Mouse (Mus musculus): ENCODE measurements around the gene Gm15737. TPM values are rescaled to one million over a fixed set of nuclear protein-coding genes. Genes with fewer than 3 reads are reported as not detected.

Gene Gm15737
- polyA plus RNA-seq, 1 experiment from 2014 or later: not detected

DNA sequence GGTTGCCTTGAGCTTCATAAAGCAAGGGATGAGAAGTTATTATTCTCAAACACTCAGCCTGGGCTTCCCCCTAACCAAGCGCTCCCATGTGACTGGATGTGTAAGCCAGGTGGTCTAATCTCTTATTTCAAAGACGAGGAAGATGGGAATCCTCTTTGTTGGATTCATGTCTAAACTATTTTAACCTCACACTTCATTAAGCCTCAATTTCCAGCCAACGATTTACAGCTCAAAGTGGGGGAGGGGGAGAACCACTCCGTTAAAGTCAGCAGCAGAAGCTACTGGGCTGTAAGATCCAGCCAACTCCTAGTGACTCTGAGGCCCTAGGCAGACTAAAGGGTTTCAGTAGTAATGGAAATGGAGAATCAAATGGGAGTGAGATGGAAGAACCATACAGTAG is 2.7 kb downstream of the Gm15737 start:
- Histone ChIP-seq H3K9ac (replicated peaks) (no peak overlapping the region), H3K9me3 (ENCODE audit: low read length) (no peaks in the 10 kb centered on the region), H3K4me3 (ENCODE audit: low read depth, low read length) (no peak overlapping the region), H3K36me3 (replicated peaks; ENCODE audit: insufficient read depth, low read length) (no peaks in the 10 kb centered on the region), H3K27ac (ENCODE audit: low read depth) (no peak overlapping the region), H3K4me2 (ENCODE audit: low read depth, low read length) (no peak overlapping the region), H3K27me3 (ENCODE audit: insufficient read depth, low read length) (no peaks in the 10 kb centered on the region), H3K4me1 (ENCODE audit: insufficient read depth) (peaks cover 6% of the 10 kb centered on the region; the same call in 1 of the 2 replicates)
- ATAC-seq: no peak
- 70% methylated on average over 4 of the region's 4 CpGs for WGBS (ENCODE audit: insufficient replicate concordance)
- TF ChIP-seq CTCF (IDR thresholded peaks at IDR 0.05; ENCODE audit: low read depth) (no peak), EP300 (IDR thresholded peaks at IDR 0.05; ENCODE audit: low read depth) (no peak)
- no peak for DNase-seq

DNA sequence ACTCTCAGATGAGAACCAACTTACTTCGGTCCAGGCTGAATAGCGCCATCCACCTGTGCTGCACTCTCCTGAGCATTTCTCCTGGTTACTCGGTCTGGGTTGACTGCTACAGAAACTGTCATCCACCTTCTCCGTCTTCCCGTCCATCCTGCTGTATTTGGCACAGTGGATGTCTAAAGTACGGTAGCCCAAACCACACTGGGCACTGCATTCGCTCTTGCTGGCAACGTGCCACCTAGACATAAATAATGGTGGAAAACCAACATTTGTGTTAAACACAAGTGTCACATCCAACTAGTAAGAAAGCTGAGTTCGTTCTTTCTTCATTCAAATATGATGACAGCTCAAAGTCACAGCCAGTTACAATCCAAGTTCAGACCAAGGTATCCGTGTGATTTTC is 3.6 kb downstream of the Gm15737 start:
- no peak for ATAC-seq

DNA sequence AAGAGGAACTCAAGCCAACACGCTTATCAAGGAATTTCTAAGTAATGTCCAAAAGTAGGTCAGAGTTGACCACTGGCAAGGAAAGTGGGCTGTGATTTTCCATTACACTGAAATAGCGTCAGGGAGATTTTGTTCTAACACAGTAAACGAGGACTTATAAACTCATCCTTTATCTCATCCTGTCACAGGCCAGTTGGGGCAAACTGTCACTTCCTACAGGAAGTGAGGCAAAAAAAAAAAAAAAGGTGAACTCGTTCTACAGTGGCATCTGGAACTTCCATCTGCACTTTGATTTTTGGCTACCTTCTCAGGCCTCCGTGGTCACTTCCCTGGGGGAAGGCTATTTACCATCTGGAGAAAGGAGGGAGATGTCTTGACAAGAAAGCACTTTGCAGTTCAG is 5.7 kb downstream of the Gm15737 start:
- H3K4me2 ChIP-seq (ENCODE audit: low read depth, low read length): no peak overlapping the region
- no peaks in the 10 kb centered on the region for H3K27me3 ChIP-seq (ENCODE audit: insufficient read depth, low read length)
- no peak overlapping the region for H3K27ac ChIP-seq (ENCODE audit: low read depth)
- 20% methylated on average over 5 of the region's 5 CpGs for WGBS (ENCODE audit: insufficient replicate concordance)
- H3K4me1 ChIP-seq (ENCODE audit: insufficient read depth): 0 out of 2 replicates have a peak, but pooled peaks cover under 1% of the 10 kb centered on the region
- H3K9ac ChIP-seq (replicated peaks): no peak overlapping the region
- ATAC-seq: no peak
- no peak for DNase-seq
- no peaks in the 10 kb centered on the region for H3K36me3 ChIP-seq (replicated peaks; ENCODE audit: insufficient read depth, low read length)
- no peaks in the 10 kb centered on the region for H3K9me3 ChIP-seq (ENCODE audit: low read length)
- H3K4me3 ChIP-seq (ENCODE audit: low read depth, low read length): no peak overlapping the region
- peak; percentile 69 for TF ChIP-seq EP300 (IDR thresholded peaks at IDR 0.05; ENCODE audit: low read depth)
- TF ChIP-seq CTCF (IDR thresholded peaks at IDR 0.05; ENCODE audit: low read depth): no peak

More for the DNA sequence above, 3.6 kb downstream of the Gm15737 start:
- Histone ChIP-seq H3K4me2 (ENCODE audit: low read depth, low read length) (no peak overlapping the region), H3K27ac (ENCODE audit: low read depth) (no peak overlapping the region), H3K9me3 (ENCODE audit: low read length) (no peaks in the 10 kb centered on the region), H3K9ac (replicated peaks) (no peak overlapping the region), H3K36me3 (replicated peaks; ENCODE audit: insufficient read depth, low read length) (no peaks in the 10 kb centered on the region), H3K4me3 (ENCODE audit: low read depth, low read length) (no peak overlapping the region), H3K27me3 (ENCODE audit: insufficient read depth, low read length) (no peaks in the 10 kb centered on the region), H3K4me1 (ENCODE audit: insufficient read depth) (peaks cover 6% of the 10 kb centered on the region; the same call in 1 of the 2 replicates)
- TF ChIP-seq CTCF (IDR thresholded peaks at IDR 0.05; ENCODE audit: low read depth) (no peak), EP300 (IDR thresholded peaks at IDR 0.05; ENCODE audit: low read depth) (no peak)
- WGBS (ENCODE audit: insufficient replicate concordance): 82% methylated on average over 10 of the region's 10 CpGs
- no peak for DNase-seq

DNA sequence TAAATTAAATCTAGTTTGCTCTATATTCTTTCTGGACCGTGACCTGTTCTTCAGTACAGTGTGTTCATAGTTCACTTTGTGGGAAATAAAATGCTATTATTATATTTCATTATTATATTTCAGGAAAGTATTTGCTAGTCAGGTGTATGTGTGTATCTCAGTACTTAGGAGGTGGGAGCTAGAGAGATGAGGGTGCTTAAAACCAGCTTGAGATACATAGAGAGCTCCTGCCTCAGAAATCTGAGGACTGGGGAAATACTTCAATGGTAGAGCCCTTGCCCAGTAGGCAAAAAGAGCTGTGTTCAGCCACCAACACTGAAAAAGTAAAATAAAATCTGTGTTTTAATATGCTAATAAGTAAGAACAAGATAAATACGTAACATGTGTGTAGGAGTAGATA is 6.2 kb downstream of the Gm15737 start:
- H3K4me1 ChIP-seq (ENCODE audit: insufficient read depth): no peaks in the 10 kb centered on the region
- no peak overlapping the region for H3K4me3 ChIP-seq (ENCODE audit: low read depth, low read length)
- no peak overlapping the region for H3K4me2 ChIP-seq (ENCODE audit: low read depth, low read length)
- H3K36me3 ChIP-seq (replicated peaks; ENCODE audit: insufficient read depth, low read length): no peaks in the 10 kb centered on the region
- H3K27ac ChIP-seq (ENCODE audit: low read depth): no peak overlapping the region
- WGBS (ENCODE audit: insufficient replicate concordance): 60% methylated on average over 2 of the region's 2 CpGs
- ATAC-seq: no peak
- H3K9ac ChIP-seq (replicated peaks): no peak overlapping the region
- no peaks in the 10 kb centered on the region for H3K9me3 ChIP-seq (ENCODE audit: low read length)
- no peak for TF ChIP-seq CTCF (IDR thresholded peaks at IDR 0.05; ENCODE audit: low read depth)
- no peak for TF ChIP-seq EP300 (IDR thresholded peaks at IDR 0.05; ENCODE audit: low read depth)
- no peak for DNase-seq
- no peaks in the 10 kb centered on the region for H3K27me3 ChIP-seq (ENCODE audit: insufficient read depth, low read length)

DNA sequence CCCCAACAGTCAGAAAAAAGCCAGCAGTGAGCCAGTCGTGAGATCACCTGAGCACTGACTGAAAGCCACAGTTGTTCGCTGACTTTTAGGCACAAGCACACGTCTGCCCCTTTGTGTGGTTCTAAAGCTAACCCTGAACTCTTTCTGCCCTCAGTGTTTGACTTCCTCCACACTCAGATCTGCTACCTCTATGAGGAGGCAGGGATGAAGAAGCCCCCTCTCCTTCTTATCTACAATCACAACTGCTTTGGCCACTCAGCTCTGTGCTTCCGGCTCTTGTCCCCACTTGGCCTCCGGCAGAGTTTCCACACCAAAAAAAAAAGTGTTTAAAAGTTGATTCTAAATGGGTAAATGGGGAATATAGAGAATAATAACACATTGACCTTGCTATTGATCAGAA is 7.0 kb downstream of the Gm15737 start:
- no peak overlapping the region for H3K27ac ChIP-seq (ENCODE audit: low read depth)
- H3K4me1 ChIP-seq (ENCODE audit: insufficient read depth): no peaks in the 10 kb centered on the region
- TF ChIP-seq EP300 (IDR thresholded peaks at IDR 0.05; ENCODE audit: low read depth): no peak
- TF ChIP-seq CTCF (IDR thresholded peaks at IDR 0.05; ENCODE audit: low read depth): no peak
- ATAC-seq: no peak
- H3K9me3 ChIP-seq (ENCODE audit: low read length): no peaks in the 10 kb centered on the region
- no peaks in the 10 kb centered on the region for H3K27me3 ChIP-seq (ENCODE audit: insufficient read depth, low read length)
- no peaks in the 10 kb centered on the region; the same call in 1 of the 2 replicates for H3K36me3 ChIP-seq (replicated peaks; ENCODE audit: insufficient read depth, low read length)
- H3K4me2 ChIP-seq (ENCODE audit: low read depth, low read length): no peak overlapping the region
- no peak overlapping the region for H3K9ac ChIP-seq (replicated peaks)
- H3K4me3 ChIP-seq (ENCODE audit: low read depth, low read length): no peak overlapping the region
- no peak for DNase-seq
- 31% methylated on average over 5 of the region's 5 CpGs for WGBS (ENCODE audit: insufficient replicate concordance)

DNA sequence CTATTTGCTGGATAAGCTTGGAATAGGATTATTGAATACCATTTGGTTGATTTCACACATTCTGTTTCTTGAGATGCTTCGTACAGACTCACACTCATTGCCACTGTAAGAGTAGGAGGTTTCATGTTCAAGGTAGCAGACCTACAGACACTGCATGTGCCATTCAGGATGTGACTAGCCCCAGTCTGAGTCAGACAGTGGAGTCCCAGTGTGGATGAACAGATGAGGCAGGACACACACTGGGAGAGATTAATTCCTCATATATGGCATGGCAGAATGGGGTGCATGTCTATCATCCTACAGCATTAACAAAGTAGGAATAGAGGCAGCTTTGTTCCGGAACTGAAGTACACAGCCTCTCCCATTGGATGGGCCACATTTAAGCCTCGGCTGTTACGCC is 8.1 kb downstream of the Gm15737 start:
- Histone ChIP-seq H3K4me1 (ENCODE audit: insufficient read depth) (no peaks in the 10 kb centered on the region), H3K36me3 (replicated peaks; ENCODE audit: insufficient read depth, low read length) (no peaks in the 10 kb centered on the region; the same call in 1 of the 2 replicates), H3K27ac (ENCODE audit: low read depth) (no peak overlapping the region), H3K9ac (replicated peaks) (no peak overlapping the region), H3K27me3 (ENCODE audit: insufficient read depth, low read length) (no peaks in the 10 kb centered on the region), H3K4me3 (ENCODE audit: low read depth, low read length) (no peak overlapping the region), H3K4me2 (ENCODE audit: low read depth, low read length) (no peak overlapping the region), H3K9me3 (ENCODE audit: low read length) (no peaks in the 10 kb centered on the region)
- WGBS (ENCODE audit: insufficient replicate concordance): 76% methylated on average over 4 of the region's 4 CpGs
- ATAC-seq (no peak), DNase-seq (no peak)
- TF ChIP-seq EP300 (IDR thresholded peaks at IDR 0.05; ENCODE audit: low read depth) (no peak), CTCF (IDR thresholded peaks at IDR 0.05; ENCODE audit: low read depth) (no peak)

DNA sequence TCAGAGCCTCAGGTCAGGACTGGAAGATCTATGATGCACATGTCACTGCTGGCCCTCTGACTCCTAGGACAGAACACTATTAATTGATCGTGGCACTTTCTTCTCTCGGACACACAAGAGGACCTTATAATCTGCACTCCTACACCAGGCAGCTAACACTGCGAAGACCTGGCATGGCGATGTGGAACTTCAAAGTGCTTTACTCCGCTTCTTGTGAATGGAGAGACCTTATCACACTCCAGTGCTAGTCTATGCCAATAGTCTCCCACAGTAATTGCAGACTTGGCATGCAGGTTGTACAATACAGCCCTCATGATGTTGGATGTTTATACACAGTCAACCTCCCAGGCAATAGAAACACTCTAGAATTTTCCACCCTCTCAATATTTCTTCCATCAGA is 9.6 kb downstream of the Gm15737 start:
- Histone ChIP-seq H3K9me3 (ENCODE audit: low read length) (no peaks in the 10 kb centered on the region), H3K27me3 (ENCODE audit: insufficient read depth, low read length) (no peaks in the 10 kb centered on the region), H3K36me3 (replicated peaks; ENCODE audit: insufficient read depth, low read length) (no peaks in the 10 kb centered on the region; the same call in 1 of the 2 replicates), H3K4me2 (ENCODE audit: low read depth, low read length) (no peak overlapping the region), H3K4me1 (ENCODE audit: insufficient read depth) (no peaks in the 10 kb centered on the region), H3K27ac (ENCODE audit: low read depth) (no peak overlapping the region), H3K4me3 (ENCODE audit: low read depth, low read length) (no peak overlapping the region), H3K9ac (replicated peaks) (no peak overlapping the region)
- ATAC-seq: no peak
- no peak for TF ChIP-seq CTCF (IDR thresholded peaks at IDR 0.05; ENCODE audit: low read depth)
- DNase-seq: no peak
- 84% methylated on average over 5 of the region's 5 CpGs for whole genome bisulfite sequencing (ENCODE audit: insufficient replicate concordance)
